Mouse (Mus musculus) heart, adult 2 months (tissue): ENCODE results near the gene Zc3h12a.

Experiments used
- CTCF ChIP-seq: fragments of 200-600 bp; IDR thresholded peaks from 2 replicates; pipeline ENCODE4 v1.8.1; 2022; ENCODE audit warnings: antibody characterized with exemption, mild to moderate bottlenecking, moderate library complexity
- POLR2A ChIP-seq: fragments of 200-500 bp; IDR thresholded peaks from 2 replicates; pipeline ENCODE4 v1.6.1; 2011; ENCODE audit warnings: mild to moderate bottlenecking, low read depth, low read length, control low read depth; ENCODE audit not compliant: insufficient read depth

DNA sequence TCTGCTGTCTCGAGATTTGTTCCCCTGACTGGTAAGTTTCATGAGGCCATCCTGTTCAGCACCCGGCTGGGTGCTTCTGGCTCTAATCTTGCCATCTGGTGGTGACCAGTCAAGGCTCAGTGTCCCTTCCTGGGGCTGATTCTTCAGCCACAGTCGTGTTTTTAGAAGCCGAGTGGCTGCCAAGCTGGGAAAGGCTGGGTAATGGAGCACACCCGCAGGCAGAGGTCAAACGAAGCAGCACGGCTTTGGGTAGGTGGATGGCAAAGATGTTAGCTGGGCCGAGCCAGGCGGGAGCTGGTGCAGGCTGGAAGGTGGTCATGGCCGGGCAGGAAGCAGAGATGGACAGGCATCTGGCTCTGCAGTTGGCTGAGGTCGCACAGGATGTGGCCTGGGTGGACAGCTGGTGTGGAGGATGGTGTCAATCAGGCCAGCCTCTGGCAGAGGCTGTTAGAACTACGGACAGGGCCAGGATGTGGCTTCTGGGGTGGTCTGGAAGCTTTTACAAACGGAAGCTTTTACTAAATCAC, 49.1 kb upstream of the Zc3h12a start:
- TF ChIP-seq CTCF = no peak
- TF ChIP-seq POLR2A = no peak
